Mouse (Mus musculus) erythroblast, embryonic 14.5 days (primary cell): ENCODE measurements around the gene Prdx6b.

Experiments
- GATA1 ChIP-seq: IDR thresholded peaks from 2 replicates; pipeline ENCODE4 v1.6.1; 2012; ENCODE audit warnings: low read length, inconsistent platforms, mixed read lengths
- TAL1 ChIP-seq: IDR thresholded peaks from 3 replicates; pipeline ENCODE4 v1.6.1; 2012; ENCODE audit warnings: low read length, inconsistent platforms, mixed read lengths

- no peak for TF ChIP-seq TAL1
- no peak for TF ChIP-seq GATA1
These were observed 18.5 kb downstream of the Prdx6b start for GRCm38 (mm10) chr2:80310772-80311171.
